ENCODE assay signal across 14 mouse cellular contexts in genomic region chr3:133496953-133497352, GRCm38 (mm10). TPM values are rescaled to one million over a fixed set of nuclear protein-coding genes. Genes with fewer than 3 reads are reported as not detected.
A peak's percentile ranks its signal among the peaks of the same experiment; 100 is the strongest.
DNase-seq lines count a peak whose midpoint lies in the region; ATAC-seq and TF ChIP-seq lines count a peak whose summit lies in the region.
"Had no signal": no experiment of that assay in that cellular context is flagged by ENCODE, and none has a peak within 500 bp of the region (broad histone marks: within the 10 kb centered on the region; RNA-seq: fewer than 3 reads in every experiment).

No protein-coding gene starts in this region.

- H3K4me3 ChIP-seq in hindbrain, embryonic 13.5 days: no peak overlapping the region
- no peak overlapping the region for H3K4me3 ChIP-seq in midbrain, embryonic 15.5 days
- H3K4me3 ChIP-seq: lung, embryonic 15.5 days had no signal

- H3K4me2 ChIP-seq in hindbrain, embryonic 13.5 days: no peak overlapping the region
- no peak overlapping the region for H3K4me2 ChIP-seq in midbrain, embryonic 15.5 days
- H3K4me2 ChIP-seq: lung, embryonic 15.5 days had no signal

- no peaks in the 10 kb centered on the region for H3K27me3 ChIP-seq in hindbrain, embryonic 13.5 days
- H3K27me3 ChIP-seq in midbrain, embryonic 15.5 days (replicated peaks): no peaks in the 10 kb centered on the region
- H3K27me3 ChIP-seq: lung, embryonic 15.5 days had no signal

- ATAC-seq in hindbrain, embryonic 13.5 days (ENCODE audit: low FRiP score): peak; percentile 93
- ATAC-seq in midbrain, embryonic 15.5 days (replicated peaks): peak; percentile 91

- H3K4me1 ChIP-seq in hindbrain, embryonic 13.5 days (replicated peaks): no peaks in the 10 kb centered on the region
- peaks cover 3% of the 10 kb centered on the region for H3K4me1 ChIP-seq in midbrain, embryonic 15.5 days

- no peak for TF ChIP-seq POLR2A in brain, embryonic 14.5 days (IDR thresholded peaks at IDR 0.05; ENCODE audit: borderline replicate concordance, extremely low read depth, insufficient read depth, insufficient read length, poor library complexity, severe bottlenecking)

- WGBS in hindbrain, embryonic 13.5 days: 50% methylated on average over 7 of the region's 7 CpGs
- 24% methylated on average over 7 of the region's 7 CpGs for WGBS in midbrain, embryonic 15.5 days

- H3K9ac ChIP-seq in hindbrain, embryonic 13.5 days: no peak overlapping the region
- no peak overlapping the region for H3K9ac ChIP-seq in midbrain, embryonic 15.5 days
- H3K9ac ChIP-seq: lung, embryonic 15.5 days had no signal

- no peak for TF ChIP-seq CTCF in brain, embryonic 14.5 days (IDR thresholded peaks at IDR 0.05; ENCODE audit: borderline replicate concordance, extremely low read depth, insufficient read depth, insufficient read length)

- H3K9me3 ChIP-seq in hindbrain, embryonic 13.5 days: no peaks in the 10 kb centered on the region
- H3K9me3 ChIP-seq in midbrain, embryonic 15.5 days: 0 out of 2 replicates have a peak, but pooled peaks cover 2% of the 10 kb centered on the region

- H3K27ac ChIP-seq in hindbrain, embryonic 13.5 days: peak overlapping the region; percentile 14; the same call in 1 of the 2 replicates
- peak overlapping the region; percentile 6; the same call in 1 of the 2 replicates for H3K27ac ChIP-seq in midbrain, embryonic 15.5 days
- H3K27ac ChIP-seq: lung, embryonic 15.5 days had no signal

- 0 out of 2 replicates have a peak, but pooled peaks cover 3% of the 10 kb centered on the region for H3K36me3 ChIP-seq in hindbrain, embryonic 13.5 days
- H3K36me3 ChIP-seq in midbrain, embryonic 15.5 days (replicated peaks): no peaks in the 10 kb centered on the region
- H3K36me3 ChIP-seq: lung, embryonic 15.5 days had no signal

- DNase-seq in layer of hippocampus, adult 11-12 months (ENCODE audit: low spot score): peak; percentile 24
- DNase-seq in layer of hippocampus, postnatal 36 days: no peak
- DNase-seq in brain, embryonic 14.5 days (ENCODE audit: low read depth): peak; percentile 92
- DNase-seq in cerebellum, adult 9-10 months: no peak
- no peak for DNase-seq in kidney, adult 18-20 months
- DNase-seq in heart, postnatal 4 days: no peak
- DNase-seq: adrenal gland, postnatal 36 days; cerebellum, postnatal 25 days; heart, adult 11 months; kidney, postnatal 25 days; thymus, postnatal 4 days had no signal

RNA-seq across cellular contexts. Expression of gene Tet2, which starts 48.0 kb away (rescaled TPM):
- 10 to 100 TPM; 42.4 to 46.6 TPM for total RNA-seq in layer of hippocampus, postnatal 36 days (2021)
- polyA plus RNA-seq in brain, embryonic 14.5 days (2012; rRNA removed): 16.8 and 31.7 TPM in 2 replicates
- 21.7 and 24.6 TPM in 2 replicates for polyA plus RNA-seq in hindbrain, embryonic 13.5 days (2015; fragmentation: Nextera tagmentation; extraction: Ambion mirVana)
- 23.0 and 25.4 TPM in 2 replicates for polyA plus RNA-seq in midbrain, embryonic 15.5 days (2015; fragmentation: Nextera tagmentation; extraction: Ambion mirVana)
- 10 to 100 TPM; 41.7 to 48.3 TPM for total RNA-seq in heart, postnatal 4 days (2021)

Comparison
In these comparisons a context has a peak if more than half of its experiments do, and no peak if none do; other contexts are left out.
1. DNase-seq: peak in layer of hippocampus, adult 11-12 months (single experiment) and brain, embryonic 14.5 days (single experiment); none in layer of hippocampus, postnatal 36 days (0 of 2), cerebellum, adult 9-10 months (single experiment), kidney, adult 18-20 months (single experiment) and heart, postnatal 4 days (single experiment).